Mouse (Mus musculus) left cerebral cortex, postnatal 14 days (tissue): Measurements from ENCODE around the gene Sh3pxd2a. TPM values are rescaled to one million over a fixed set of nuclear protein-coding genes. Genes with fewer than 3 reads are reported as not detected.

ENCODE experiments used
- DNase-seq, 2 experiments: peaks; one replicate each; pipeline ENCODE4 v3.0.0; 2021 to 2022; ENCODE audit warnings: low spot score in 2 of 2, mixed read lengths in 1 of 2
- intact Hi-C: fragments of 180-260 bp; cut with DNase I; formaldehyde crosslinking; loops from one replicate; pipeline ENCODE4 v1.15.1; 2025
- microRNA-seq, 2 experiments: library from miRNA; unstranded; fragments of <30 nt; microRNA quantifications; one replicate each; pipeline ENCODE4 v1.2.0; 2022
- total RNA-seq, 2 experiments: library from RNA; stranded (reverse); gene quantifications; 2 replicates each; pipeline ENCODE4 v1.2.3; 2021

The Sh3pxd2a gene
- total RNA-seq, 2 experiments from 2014 or later: 30.9 TPM

- intact Hi-C loops: no loop called here
- DNase-seq: no peak
Measured at GRCm38 (mm10) chr19:47210432-47210831, 253.8 kb downstream of the Sh3pxd2a start.

Small RNAs within 50 kb of the gene (microRNA-seq; reads per million reads assigned to microRNA genes)
- 0.53 to 1.3 reads per million in 2 experiments for gene Mir6995

Other genes with a start within 250 kb of the Sh3pxd2a start
- 10 to 100 TPM; 28.5 to 29.9 TPM for gene Stn1, start 73.1 kb upstream of the Sh3pxd2a start, total RNA-seq
- gene Slk, start 115.3 kb upstream of the Sh3pxd2a start, total RNA-seq: 10 to 100 TPM; 44.4 to 47.0 TPM
- under 1 TPM; 0.23 to 0.40 TPM for gene Col17a1, start 227.7 kb upstream of the Sh3pxd2a start, total RNA-seq